Mouse (Mus musculus) T-helper 2 cell (primary cell): ENCODE data around the gene Sspn.

Source experiments
- in situ Hi-C: fragments of 300-600 bp; cut with MboI, MseI; formaldehyde crosslinking; loops from one replicate; pipeline ENCODE4 v1.15.1; 2025; ENCODE audit warnings: high pct_unique_total_duplicates

Gene Sspn

DNA sequence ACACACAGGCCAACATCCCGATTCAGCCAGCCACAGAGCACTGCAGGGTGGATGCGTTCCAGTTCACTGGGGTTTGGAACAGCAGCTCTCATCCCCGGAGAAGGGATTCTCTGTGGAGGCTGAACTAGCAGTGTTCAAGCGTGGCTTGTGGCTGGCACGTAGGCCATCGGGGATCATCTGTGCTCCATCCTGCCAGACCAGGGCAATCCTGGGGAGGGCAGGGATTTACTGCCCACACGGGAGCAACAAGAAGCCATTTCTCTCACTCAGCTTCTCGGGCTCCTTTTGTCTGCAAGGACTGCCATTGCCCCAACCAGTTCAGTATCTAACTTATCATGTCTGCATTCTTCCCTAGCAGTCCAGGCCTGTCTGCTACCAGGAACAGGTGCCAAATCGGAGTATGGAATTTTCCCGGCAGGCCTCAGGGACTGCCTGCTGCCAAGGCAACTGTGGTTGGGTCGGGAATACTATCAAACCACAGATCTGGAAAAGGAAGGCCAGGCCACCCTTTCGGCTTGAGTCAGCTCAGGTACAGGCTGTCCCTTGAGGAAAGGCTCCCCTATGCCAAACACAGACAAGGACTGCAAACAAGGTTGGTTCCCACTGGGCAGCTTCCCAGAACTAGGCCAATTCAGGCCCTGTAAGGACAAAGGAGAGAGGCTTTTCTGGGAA is 78.8 kb downstream of the Sspn start:
- in situ Hi-C loops: loop anchor here (10.0 kb wide), 6 partner anchors 105 to 505 kb away; no protein-coding TSS in a partner anchor

- in situ Hi-C loops: loop anchor here (10.0 kb wide), 6 partner anchors 110 to 500 kb away; no protein-coding TSS in a partner anchor
Observed at GRCm38 (mm10) chr6:146014312-146014711, 82.9 kb downstream of the Sspn start.
